Mouse (Mus musculus) right cerebral cortex, postnatal 14 days (tissue): ENCODE results near the gene Olfr441.
"Not testable (repeated sequence)": the region's sequence is repeated elsewhere in the genome, so short reads cannot be mapped to it uniquely, and the experiment has no call there.

Source experiments
- DNase-seq: peaks from one replicate; pipeline ENCODE4 v3.0.0; 2022

Olfr441 gene

DNA sequence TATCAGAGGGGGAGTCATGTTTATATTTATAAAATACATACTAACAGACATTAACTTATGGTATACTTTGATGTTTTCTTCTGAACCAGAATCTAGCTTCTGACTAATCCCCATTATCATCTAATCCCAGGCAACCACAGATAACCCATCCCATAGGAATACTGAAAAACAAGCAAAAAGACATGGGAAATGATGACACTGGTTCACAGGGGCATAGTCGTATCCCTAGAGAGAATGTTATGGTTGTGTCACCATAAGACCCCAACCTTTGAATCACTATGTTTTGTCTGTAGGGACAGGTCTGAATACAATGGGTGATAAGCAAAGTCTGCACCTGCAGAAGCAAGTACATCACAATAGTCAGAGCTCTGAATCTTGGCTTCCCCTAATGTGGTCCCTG lies at the start of gene Olfr441:
Gene Olfr441, plus strand, starts transcription at position 301 of the 400 bp plus-strand sequence.
- not testable (repeated sequence) for DNase-seq

DNA sequence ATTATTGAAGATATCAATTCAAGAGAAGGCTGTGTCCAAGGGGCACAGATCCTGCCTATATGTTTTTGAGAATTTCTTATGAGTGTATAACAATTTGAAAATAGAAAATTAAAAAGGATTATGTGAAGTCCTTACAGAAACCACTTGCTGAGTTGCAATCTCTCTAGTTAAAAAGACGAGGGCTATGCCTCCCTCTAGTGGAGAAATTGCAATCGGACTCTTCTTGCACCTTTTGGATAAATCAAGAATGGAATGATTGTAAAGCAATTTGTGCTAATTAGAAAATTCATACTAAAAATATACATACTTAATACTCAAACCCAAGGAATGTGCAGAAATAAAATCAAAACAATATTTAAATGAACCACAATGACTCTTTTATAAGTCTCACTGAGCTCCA lies 27.4 kb upstream of the Olfr441 start:
- DNase-seq = peak; percentile 4

DNA sequence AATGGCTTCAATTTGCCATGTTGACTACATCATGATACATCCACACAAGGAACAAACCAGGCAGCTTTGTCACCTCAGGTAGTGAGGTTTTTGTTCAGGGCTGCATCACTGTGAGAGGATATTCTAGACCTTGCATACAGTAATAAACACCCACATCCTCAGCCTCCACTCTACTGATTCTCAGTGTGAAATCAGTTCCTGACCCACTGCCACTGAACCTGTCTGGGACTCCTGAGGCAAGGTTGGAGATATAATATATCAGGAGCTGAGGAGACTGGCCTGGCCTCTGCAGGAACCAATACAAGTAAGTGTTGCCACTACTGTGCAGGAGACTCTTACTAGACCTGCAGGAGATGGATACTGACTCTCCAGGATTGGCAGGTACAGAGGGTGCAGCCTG lies 24.8 kb upstream of the Olfr441 start:
- DNase-seq = not testable (repeated sequence)

DNA sequence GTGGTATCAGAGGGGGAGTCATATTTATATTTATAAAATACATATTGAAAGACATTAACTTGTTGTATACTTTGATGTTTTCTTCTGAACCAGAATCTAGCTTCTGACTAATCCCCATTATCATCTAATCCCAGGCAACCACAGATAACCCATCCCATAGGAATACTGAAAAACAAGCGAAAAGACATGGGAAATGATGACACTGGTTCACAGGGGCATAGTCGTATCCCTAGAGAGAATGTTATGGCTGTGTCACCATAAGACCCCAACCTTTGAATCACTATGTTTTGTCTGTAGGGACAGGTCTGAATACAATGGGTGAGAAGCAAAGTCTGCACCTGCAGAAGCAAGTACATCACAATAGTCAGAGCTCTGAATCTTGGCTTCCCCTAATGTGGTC lies 40.1 kb downstream of the Olfr441 start, which contains the start of gene Olfr237-ps1:
Gene Olfr237-ps1, plus strand, starts transcription at position 301 of the 400 bp plus-strand sequence.
- not testable (repeated sequence) for DNase-seq

DNA sequence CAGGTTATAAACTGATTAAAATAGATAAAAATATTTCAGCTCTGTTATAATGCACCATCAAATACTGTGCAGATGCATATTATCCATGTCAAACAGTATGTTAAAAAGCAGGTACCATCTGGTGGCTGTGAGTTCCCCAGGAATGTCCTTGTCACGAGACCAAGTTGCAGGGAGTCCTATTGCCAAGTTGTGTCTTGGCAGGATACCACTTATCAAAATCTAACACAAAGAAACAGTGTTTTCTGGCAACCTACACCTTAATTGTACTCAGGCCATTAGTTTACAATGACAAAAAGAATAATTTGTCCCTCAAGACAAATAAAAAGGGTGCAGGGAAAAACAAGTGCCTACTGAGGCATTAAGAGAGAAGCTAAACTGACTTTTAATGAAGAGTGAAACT lies 53.3 kb downstream of the Olfr441 start:
- DNase-seq = no peak

DNA sequence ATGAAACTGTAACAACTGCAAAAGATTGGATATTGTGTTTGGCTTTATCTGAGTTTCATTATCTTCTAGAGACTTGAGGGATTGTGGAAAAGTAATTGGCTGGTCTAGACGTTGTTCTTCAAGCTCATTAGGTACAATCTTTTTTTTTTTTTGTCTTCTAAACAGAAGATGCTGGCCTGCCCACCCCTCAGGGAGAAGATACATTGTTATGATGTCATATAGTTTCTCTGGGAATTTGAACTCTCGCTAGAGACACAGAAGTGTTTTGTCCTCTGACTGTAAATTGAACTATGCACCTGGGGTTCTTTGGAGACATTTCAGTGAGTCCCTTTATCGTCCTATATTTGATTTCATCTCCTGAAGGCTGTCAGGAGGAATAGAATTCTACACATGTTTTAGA lies 56.8 kb downstream of the Olfr441 start, which contains the start of gene Olfr437:
Gene Olfr437, plus strand, starts transcription at position 301 of the 400 bp plus-strand sequence.
- no peak for DNase-seq

DNA sequence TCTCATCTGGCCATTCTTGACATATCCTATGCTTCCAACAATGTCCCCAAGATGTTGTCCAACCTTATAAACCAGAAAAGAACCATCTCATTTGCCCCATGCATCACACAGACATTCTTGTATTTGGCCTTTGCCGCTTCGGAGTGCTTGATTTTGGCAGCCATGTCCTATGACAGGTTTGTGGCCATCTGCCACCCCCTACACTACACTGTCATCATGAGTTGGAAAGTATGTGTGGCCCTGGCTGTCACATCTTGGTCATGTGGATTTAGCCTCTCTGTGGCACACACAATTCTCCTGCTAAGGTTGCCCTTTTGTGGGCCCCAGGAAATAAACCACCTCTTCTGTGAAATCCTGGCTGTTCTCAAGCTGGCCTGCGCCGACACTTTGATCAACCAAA lies 61.1 kb downstream of the Olfr441 start:
- DNase-seq = no peak
